Mouse (Mus musculus): ENCODE measurements around the gene Larp1. TPM values are rescaled to one million over a fixed set of nuclear protein-coding genes. Genes with fewer than 3 reads are reported as not detected.

Larp1 gene
- polyA plus RNA-seq, 1 experiment = not detected

DNA sequence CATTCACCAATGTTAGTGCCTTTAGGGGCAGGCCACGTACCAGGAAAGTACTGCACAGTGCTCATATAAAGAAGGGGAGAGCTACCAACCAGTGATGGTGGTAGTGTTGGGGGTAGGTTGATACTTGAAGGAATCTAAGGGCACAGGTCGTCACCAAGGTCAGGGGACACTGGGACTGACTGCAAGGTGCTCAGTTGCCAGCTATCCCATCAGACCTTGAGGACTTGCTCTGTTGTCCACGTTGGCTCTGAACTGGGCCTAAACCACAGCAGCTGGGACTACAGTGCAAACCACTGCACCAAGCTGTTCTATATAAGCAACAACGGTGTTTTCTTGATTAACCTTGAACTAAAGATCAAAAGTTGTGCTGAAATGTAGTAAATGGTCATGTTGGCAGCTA lies 53.7 kb downstream of the Larp1 start:
- TF ChIP-seq CTCF (IDR thresholded peaks at IDR 0.05; ENCODE audit: insufficient read depth, low read depth, low read length) = no peak
- no peak for TF ChIP-seq POLR2A (IDR thresholded peaks at IDR 0.05; ENCODE audit: insufficient read depth, low read depth, low read length)
- 89% methylated on average over 4 of the region's 4 CpGs for WGBS
- Histone ChIP-seq H3K4me3 (ENCODE audit: insufficient read depth, low read depth, low read length) (no peak overlapping the region), H3K4me1 (ENCODE audit: control insufficient read depth, insufficient read depth, low read length) (no peaks in the 10 kb centered on the region), H3K27ac (ENCODE audit: insufficient read depth, low read depth, low read length) (no peak overlapping the region)

DNA sequence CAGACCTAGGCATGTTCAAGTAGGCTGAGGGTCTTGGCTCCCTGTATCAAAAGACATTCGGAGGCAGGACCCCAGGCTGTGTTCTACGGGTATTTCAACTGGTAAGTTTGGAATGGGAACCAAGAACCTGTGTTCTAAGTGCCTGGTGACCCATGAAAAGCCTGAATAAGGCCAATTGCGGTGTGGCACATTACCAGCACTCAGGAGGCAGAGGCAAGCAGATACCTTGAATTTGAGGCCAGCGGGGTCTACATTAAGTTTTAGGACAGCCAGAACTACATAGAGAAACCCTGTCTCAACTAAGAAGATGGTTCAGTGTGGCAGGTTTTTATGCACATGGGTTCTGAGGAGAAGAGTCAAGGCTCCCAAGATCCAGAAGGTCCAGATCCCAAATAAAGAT lies 56.2 kb downstream of the Larp1 start:
- H3K4me3 ChIP-seq (ENCODE audit: insufficient read depth, low read depth, low read length) = no peak overlapping the region
- TF ChIP-seq POLR2A (IDR thresholded peaks at IDR 0.05; ENCODE audit: insufficient read depth, low read depth, low read length) (no peak), CTCF (IDR thresholded peaks at IDR 0.05; ENCODE audit: insufficient read depth, low read depth, low read length) (no peak)
- H3K4me1 ChIP-seq (ENCODE audit: control insufficient read depth, insufficient read depth, low read length) = peaks cover 5% of the 10 kb centered on the region; the same call in 1 of the 2 replicates
- 86% methylated on average over 4 of the region's 4 CpGs for WGBS
- no peak overlapping the region for H3K27ac ChIP-seq (ENCODE audit: insufficient read depth, low read depth, low read length)

DNA sequence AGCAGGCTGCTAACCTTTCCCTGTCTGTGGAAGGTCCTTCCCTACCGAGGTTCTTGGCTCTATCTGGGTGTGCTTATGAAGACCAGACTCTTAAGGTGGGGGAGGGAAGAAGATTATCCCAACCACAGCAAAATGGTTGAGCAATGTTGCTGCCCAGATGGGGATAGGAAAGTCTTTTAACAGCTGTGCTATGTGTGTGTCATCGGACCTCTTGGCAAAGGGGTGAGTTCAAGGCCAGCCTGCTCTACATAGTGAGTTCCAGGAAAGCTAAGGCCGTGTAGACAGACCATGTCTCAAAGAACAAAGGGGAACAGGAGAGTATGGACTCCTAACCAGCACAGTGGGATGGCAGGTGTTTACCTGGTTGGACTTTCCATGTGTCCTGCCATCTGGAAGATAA lies 64.1 kb downstream of the Larp1 start:
- TF ChIP-seq POLR2A (IDR thresholded peaks at IDR 0.05; ENCODE audit: insufficient read depth, low read depth, low read length) (no peak), CTCF (IDR thresholded peaks at IDR 0.05; ENCODE audit: insufficient read depth, low read depth, low read length) (no peak)
- Histone ChIP-seq H3K27ac (ENCODE audit: insufficient read depth, low read depth, low read length) (no peak overlapping the region), H3K4me1 (ENCODE audit: control insufficient read depth, insufficient read depth, low read length) (peaks cover 5% of the 10 kb centered on the region; the same call in 1 of the 2 replicates), H3K4me3 (ENCODE audit: insufficient read depth, low read depth, low read length) (no peak overlapping the region)
- WGBS = 86% methylated on average over 3 of the region's 3 CpGs

DNA sequence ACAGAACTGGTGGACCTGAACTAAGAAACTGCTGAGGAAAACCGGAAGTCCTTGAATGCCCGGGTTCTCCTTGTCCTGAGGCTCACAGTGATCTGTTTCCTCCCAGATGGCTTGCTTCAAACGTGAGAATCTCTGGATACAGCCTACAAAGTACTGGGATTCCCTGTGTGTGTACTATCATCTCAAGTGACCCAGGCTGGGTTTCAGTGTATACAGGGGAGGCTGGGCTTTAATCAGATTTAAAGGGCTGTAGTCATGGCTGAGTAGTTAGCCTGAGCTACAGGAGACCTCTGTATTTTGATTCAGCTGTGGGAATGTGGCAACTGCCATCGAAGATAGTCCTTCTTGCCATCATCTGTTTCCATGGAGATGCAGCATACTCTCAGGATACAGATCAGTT lies 68.4 kb downstream of the Larp1 start:
- WGBS = 67% methylated on average over 4 of the region's 4 CpGs
- Histone ChIP-seq H3K4me3 (ENCODE audit: insufficient read depth, low read depth, low read length) (no peak overlapping the region), H3K27ac (ENCODE audit: insufficient read depth, low read depth, low read length) (no peak overlapping the region), H3K4me1 (ENCODE audit: control insufficient read depth, insufficient read depth, low read length) (no peaks in the 10 kb centered on the region)
- TF ChIP-seq POLR2A (IDR thresholded peaks at IDR 0.05; ENCODE audit: insufficient read depth, low read depth, low read length) = no peak
- TF ChIP-seq CTCF (IDR thresholded peaks at IDR 0.05; ENCODE audit: insufficient read depth, low read depth, low read length) = no peak

DNA sequence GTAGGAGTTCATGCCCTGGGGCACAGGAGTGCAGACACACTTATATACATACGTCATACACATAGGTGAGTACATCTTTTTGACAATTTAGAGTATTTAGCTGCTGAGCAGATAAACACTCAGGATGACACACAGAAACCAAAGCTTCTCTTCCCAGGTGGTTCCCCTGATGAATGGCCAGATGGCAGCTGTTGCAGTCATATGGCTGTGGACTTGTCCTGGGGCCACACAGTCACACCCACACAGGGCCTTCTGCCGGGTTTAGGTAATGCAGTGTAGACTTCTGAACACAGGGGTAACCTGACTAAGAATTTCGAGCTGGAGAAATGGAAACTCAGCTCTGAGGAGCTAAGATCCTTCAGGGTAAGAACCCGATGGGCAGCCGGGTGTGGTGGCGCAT lies 72.9 kb downstream of the Larp1 start:
- TF ChIP-seq CTCF (IDR thresholded peaks at IDR 0.05; ENCODE audit: insufficient read depth, low read depth, low read length) (no peak), POLR2A (IDR thresholded peaks at IDR 0.05; ENCODE audit: insufficient read depth, low read depth, low read length) (no peak)
- Histone ChIP-seq H3K4me1 (ENCODE audit: control insufficient read depth, insufficient read depth, low read length) (no peaks in the 10 kb centered on the region), H3K27ac (ENCODE audit: insufficient read depth, low read depth, low read length) (no peak overlapping the region), H3K4me3 (ENCODE audit: insufficient read depth, low read depth, low read length) (no peak overlapping the region)
- WGBS = 91% methylated on average over 6 of the region's 6 CpGs

DNA sequence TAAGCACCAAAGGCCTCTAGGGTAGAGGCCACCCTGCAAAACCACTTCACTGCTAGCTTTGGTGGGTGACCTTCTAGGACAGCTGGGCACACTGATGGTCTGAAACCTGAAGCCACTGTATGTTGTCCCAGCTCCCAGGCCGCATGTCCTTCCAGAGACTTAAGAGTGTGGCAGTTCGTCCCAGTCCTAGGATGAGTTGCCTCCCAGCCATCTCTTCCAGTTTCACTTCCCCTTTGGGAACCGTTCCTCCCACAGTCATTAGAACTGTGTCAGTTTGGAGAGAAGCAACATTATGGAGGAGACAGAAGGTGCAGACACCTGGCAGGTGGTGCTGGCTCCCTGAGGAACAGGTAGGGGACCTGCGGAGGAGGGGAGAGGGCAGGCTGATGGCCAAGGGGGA lies 83.7 kb downstream of the Larp1 start:
- peaks cover 6% of the 10 kb centered on the region for H3K4me1 ChIP-seq (ENCODE audit: control insufficient read depth, insufficient read depth, low read length)
- 70% methylated on average over 4 of the region's 4 CpGs for WGBS
- no peak overlapping the region for H3K4me3 ChIP-seq (ENCODE audit: insufficient read depth, low read depth, low read length)

DNA sequence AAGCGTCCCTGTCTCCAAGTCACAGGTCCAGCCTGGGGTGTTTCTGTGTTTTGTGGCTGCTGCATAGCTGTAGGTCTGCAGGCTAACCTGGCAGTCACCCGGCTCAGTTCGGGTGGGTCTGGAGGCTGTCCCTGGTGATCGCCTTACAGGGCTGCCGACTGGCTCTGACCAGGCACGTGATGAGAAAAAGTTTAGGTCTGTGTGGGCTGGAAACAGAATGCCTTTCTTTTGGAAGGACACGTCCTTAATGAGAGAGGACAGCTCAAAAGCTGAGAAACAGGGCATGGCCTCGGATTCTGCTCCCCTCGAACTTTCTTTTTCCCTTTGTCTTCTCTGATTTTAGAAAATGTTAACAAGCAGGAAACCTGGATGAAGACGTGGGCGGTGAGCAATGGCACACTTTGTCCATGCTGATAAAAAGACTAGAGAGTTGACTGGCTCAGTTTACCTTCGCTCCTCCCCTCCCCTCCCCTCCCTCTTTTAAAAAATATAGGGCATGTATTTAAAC lies 84.2 kb downstream of the Larp1 start, which contains the start of gene Gm12248:
Gene Gm12248, minus strand, starts transcription at position 114 of the 508 bp plus-strand sequence.
- no peak within 1 kb of the TSS for H3K4me3 ChIP-seq (ENCODE audit: insufficient read depth, low read depth, low read length)
- 23% methylated on average over 12 of the region's 12 CpGs for WGBS
- H3K27ac ChIP-seq (ENCODE audit: insufficient read depth, low read depth, low read length) = no peak within 1 kb of the TSS

More for the DNA sequence above, 83.7 kb downstream of the Larp1 start:
- no peak overlapping the region for H3K27ac ChIP-seq (ENCODE audit: insufficient read depth, low read depth, low read length)
- TF ChIP-seq POLR2A (IDR thresholded peaks at IDR 0.05; ENCODE audit: insufficient read depth, low read depth, low read length) (no peak), CTCF (IDR thresholded peaks at IDR 0.05; ENCODE audit: insufficient read depth, low read depth, low read length) (no peak)

DNA sequence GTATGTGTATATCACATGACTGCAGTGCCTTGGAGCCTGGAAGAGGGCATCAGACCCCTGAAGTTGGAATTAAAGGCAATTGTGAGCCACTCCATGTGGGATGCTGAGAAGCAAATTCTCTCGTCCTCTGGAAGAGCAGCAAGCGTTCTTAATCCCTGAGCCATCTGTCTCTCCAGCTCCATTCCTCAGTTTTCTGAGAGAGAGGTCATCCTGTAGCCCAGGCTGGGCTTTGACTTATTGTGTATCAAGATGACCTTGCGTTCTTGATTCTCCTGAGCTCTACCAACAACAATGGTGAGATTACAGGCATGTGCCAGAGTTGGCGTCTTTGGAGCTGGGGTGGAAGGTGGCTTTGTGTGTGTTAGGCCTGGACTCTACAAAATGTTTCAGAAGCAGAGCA lies 85.9 kb downstream of the Larp1 start:
- peaks cover 8% of the 10 kb centered on the region for H3K4me1 ChIP-seq (ENCODE audit: control insufficient read depth, insufficient read depth, low read length)
- 90% methylated on average over 4 of the region's 4 CpGs for WGBS
- no peak overlapping the region for H3K27ac ChIP-seq (ENCODE audit: insufficient read depth, low read depth, low read length)
- TF ChIP-seq CTCF (IDR thresholded peaks at IDR 0.05; ENCODE audit: insufficient read depth, low read depth, low read length) (no peak), POLR2A (IDR thresholded peaks at IDR 0.05; ENCODE audit: insufficient read depth, low read depth, low read length) (no peak)
- H3K4me3 ChIP-seq (ENCODE audit: insufficient read depth, low read depth, low read length) = no peak overlapping the region

More for the DNA sequence above, 84.2 kb downstream of the Larp1 start, which contains the start of gene Gm12248:
- no peak for TF ChIP-seq CTCF (IDR thresholded peaks at IDR 0.05; ENCODE audit: insufficient read depth, low read depth, low read length)
- TF ChIP-seq POLR2A (IDR thresholded peaks at IDR 0.05; ENCODE audit: insufficient read depth, low read depth, low read length) = no peak
- peaks cover 8% of the 10 kb centered on the region for H3K4me1 ChIP-seq (ENCODE audit: control insufficient read depth, insufficient read depth, low read length)

DNA sequence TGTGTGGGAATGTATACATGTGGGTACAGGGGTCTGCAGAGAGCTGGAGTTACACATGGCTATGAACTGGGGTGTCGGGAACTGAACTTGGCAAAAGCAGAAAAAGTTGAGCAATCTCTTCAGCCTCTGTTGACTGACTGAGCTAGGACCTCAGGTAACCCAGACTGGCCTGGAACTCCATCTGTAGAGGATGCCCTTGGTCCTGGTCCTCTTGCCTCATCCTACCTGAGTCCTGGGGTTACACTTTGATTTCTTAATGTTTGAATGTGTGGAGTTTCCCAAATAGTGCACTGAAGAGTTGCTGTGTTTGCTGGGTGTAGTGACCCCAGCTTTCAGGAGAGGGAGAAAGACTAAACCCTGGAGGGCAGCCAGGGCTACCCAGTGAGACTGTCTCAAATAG lies 86.7 kb downstream of the Larp1 start:
- 96% methylated on average over 1 of the region's 1 CpGs for WGBS
- peaks cover 8% of the 10 kb centered on the region for H3K4me1 ChIP-seq (ENCODE audit: control insufficient read depth, insufficient read depth, low read length)
- H3K4me3 ChIP-seq (ENCODE audit: insufficient read depth, low read depth, low read length) = no peak overlapping the region
- no peak overlapping the region for H3K27ac ChIP-seq (ENCODE audit: insufficient read depth, low read depth, low read length)
- TF ChIP-seq CTCF (IDR thresholded peaks at IDR 0.05; ENCODE audit: insufficient read depth, low read depth, low read length) (no peak), POLR2A (IDR thresholded peaks at IDR 0.05; ENCODE audit: insufficient read depth, low read depth, low read length) (no peak)

DNA sequence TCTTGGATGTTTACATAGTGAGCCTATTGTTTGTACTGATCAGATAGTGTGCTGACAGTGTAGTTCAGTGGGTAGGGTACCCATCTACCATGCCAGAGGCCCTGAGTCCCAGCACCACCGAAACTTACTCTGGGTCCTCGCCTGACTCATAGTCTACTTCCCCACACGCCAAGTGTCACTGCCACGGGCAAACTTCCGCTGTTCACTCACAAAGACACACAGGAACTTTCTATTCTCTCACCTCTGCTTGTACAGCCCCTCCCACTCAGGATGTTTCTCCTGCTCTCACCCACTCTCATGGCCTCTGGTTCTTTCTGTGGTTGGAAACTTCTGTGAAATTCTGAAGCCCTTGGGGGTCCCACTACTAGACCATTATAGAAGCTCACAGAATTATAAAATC lies 87.3 kb downstream of the Larp1 start:
- H3K4me3 ChIP-seq (ENCODE audit: insufficient read depth, low read depth, low read length) = no peak overlapping the region
- TF ChIP-seq CTCF (IDR thresholded peaks at IDR 0.05; ENCODE audit: insufficient read depth, low read depth, low read length) (no peak), POLR2A (IDR thresholded peaks at IDR 0.05; ENCODE audit: insufficient read depth, low read depth, low read length) (no peak)
- no peak overlapping the region for H3K27ac ChIP-seq (ENCODE audit: insufficient read depth, low read depth, low read length)
- H3K4me1 ChIP-seq (ENCODE audit: control insufficient read depth, insufficient read depth, low read length) = peaks cover 8% of the 10 kb centered on the region
- WGBS = 75% methylated on average over 5 of the region's 5 CpGs
